Mouse (Mus musculus) kidney, adult 18-20 months (tissue): ENCODE data around the gene Scyl3.

Experiments
- DNase-seq: peaks from one replicate; pipeline ENCODE4 v3.0.0; 2021

Scyl3 gene

DNA sequence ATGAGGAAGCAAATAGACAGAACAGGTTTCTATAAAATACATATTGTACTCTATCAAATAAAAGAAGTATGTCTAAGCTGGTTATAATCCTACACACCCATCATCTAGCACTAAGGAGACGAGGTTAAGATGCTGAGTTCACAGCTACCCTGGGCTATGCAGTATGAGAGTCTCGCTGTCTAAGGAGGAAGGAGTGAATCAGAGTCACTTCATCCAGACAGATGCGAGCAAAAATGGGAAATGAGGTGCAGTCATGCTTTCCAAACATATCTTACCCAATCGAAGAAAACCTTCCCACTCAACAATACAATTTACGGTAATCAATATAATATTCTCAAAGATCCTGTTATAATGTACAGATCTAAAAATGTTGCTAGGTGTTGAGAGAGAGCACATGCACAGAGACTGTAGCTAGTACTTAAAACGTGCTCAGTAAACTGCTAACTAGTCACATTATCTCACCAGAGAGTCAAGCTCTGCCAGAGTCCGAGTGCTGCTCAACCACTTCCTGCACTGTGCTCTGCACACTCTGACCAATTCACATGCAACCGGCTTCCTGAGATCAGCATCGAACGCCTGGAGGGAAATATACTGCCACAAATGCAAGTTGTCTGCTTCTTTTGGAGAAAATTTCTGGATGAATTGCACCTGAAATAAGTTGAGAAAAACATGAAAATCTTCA is 35.2 kb downstream of the Scyl3 start:
- no peak for DNase-seq

- DNase-seq = no peak
Observed at GRCm38 (mm10) chr1:163974471-163974870, 45.6 kb downstream of the Scyl3 start.

DNA sequence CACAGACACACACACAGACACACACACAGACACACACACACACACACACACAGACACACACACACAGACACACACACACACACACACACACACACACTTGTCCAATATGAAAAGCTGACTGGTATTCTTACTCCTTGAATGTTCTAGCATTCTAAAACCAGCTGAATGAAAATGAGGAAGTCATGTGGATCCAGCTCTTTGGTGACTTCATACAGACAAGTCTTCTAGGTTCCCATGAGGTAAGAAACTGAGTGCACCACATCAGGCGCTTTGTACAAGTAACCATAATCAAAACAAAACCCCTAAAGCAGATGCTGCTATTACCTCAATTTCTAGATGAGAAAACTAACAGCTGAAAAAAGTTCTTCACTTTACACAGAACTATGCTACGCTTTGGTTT is 46.2 kb downstream of the Scyl3 start:
- DNase-seq = no peak

DNA sequence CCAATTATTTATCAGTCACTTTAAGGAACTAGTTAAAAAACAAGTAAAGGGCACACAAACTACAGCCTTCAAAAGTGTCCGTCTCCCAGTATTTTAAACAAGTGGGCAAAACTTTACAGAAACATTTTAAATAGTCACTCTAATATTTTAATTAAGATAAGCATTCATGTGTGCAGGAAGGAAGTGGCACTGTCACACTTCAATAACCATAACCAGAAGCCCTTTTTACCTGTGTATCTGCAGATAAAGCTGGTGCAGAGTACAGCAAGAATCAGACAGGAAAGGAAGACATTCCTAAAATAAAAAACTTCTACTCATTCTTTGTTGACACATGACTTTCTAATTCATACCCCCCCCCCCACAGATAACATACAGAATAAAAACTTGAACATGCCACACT is 47.6 kb downstream of the Scyl3 start:
- DNase-seq = no peak

DNA sequence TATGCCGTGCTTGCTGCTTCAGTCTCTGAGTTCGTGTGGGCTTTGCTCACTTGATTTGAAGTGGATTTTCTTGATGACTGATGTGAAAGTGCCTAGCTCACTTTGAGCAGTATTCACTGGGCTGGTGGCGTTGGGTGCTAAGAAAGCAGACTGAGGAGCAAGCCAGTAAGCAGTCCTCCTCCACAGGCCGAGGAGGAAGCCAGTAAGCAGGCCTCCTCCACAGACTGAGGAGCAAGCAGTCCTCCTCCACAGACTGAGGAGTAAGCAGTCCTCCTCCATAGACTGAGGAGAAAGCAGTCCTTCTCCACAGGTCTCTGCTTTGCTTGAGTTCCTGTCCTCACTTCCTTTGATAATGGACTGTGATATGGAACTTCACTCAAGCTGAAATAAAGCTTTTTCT is 63.5 kb downstream of the Scyl3 start:
- DNase-seq = no peak

DNA sequence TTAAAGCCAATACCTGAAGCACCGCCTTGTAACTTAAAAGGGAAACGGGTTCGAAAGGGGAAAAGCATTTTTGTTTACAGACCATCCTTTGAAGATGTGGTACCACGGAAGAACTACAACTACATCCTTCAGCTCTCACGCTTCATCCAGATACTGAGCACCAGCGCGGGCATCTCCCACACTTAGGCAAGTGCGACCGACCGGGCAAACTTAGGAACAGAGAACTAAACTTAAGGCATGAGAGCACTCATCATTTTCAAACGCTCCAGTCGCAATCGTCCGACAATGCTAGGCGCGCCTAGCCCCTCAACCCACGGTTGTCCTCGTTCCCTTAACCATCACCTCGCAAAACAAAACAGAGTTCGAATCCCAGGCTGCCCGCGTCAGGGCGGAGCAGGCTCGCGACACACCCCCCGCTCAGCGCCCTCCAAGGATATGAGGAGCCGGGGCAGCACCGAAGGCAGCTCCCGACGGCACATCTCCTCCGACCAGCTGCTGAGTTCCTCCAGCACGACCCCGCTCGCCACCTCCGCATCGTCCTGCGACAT is 65.3 kb downstream of the Scyl3 start:
- DNase-seq = no peak

DNA sequence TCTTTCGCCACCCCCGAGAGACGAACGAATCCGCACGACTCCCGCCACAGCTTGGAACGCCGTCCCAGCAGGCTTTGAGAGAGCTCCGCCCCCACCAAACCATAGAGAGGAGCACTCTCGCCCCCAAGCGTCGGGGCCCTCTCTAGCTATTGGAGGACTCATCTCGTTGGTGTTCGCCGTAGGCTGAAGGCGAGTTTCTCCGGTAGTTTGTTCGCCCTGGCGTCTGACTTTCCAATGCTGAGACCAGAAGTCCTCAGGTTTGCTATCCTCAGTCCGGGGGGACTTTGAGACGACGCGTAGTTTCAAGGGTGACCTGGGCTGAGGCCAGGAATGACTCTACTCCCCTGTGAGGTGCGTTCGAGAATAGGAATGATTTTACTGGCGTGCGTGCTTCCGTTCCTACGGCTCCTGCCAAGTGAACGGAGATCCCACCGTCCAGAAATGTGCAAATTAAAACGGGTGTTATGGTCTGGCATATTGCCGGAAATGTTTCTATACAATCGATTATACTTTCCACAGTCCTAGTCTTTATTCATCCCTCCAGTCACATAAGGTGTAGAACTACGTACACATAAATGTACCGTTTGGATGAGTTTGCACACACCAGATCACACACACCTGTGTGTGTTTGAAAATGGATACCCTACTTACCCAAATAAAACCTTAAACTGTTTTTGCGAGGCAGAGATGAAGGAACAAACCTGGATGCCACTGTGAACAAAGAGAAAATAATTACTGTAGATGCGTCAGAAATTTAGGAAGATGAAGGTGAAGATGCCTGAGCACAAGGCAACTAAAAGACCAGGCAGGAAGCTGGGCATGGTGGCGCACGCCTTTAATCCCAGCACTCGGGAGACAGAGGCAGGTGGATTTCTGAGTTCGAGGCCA is 66.1 kb downstream of the Scyl3 start, which contains the start of the genes BC055324 and Mettl18:
Gene BC055324 (minus strand): TSS at position 76 of the 888 bp plus-strand sequence.
Gene Mettl18 (plus strand): TSS at position 169 of the 888 bp plus-strand sequence.
- peak; percentile 90 for DNase-seq

- DNase-seq = no peak
Observed at GRCm38 (mm10) chr1:163995609-163995913, 66.7 kb downstream of the Scyl3 start.

- no peak for DNase-seq
Observed at GRCm38 (mm10) chr1:164001831-164002452, 73.0 kb downstream of the Scyl3 start.

DNA sequence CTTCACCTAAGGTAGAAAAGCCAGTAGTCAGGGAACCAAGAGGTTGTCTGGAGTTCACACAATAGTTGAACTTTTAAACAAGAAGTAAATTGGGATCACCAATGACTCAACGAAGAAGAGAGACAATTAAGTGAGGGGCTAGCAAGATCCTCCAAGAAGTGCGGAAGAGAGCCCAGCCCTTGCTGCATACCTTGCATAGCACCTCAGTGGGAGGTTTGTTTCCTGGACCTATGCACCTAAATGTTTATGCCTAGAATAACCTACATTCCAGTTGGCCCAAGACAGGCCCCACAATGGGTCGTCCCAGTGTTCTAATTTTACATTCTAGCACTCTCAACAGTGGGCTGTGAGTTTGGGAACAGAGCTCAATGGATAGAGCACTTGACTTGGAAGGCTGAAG is 75.4 kb downstream of the Scyl3 start:
- no peak for DNase-seq
